ENCODE assay signal across 28 mouse cellular contexts in genomic region chr1:43774126-43774525, GRCm38 (mm10). TPM values are rescaled to one million over a fixed set of nuclear protein-coding genes. Genes with fewer than 3 reads are reported as not detected.
"Had no signal": no experiment of that assay in that cellular context is flagged by ENCODE, and none has a peak within 500 bp of the region (broad histone marks: within the 10 kb centered on the region; RNA-seq: fewer than 3 reads in every experiment).

No protein-coding gene starts in this region.

- H3K4me1 ChIP-seq: heart, embryonic 12.5 days; hindbrain, embryonic 10.5 days; hindbrain, embryonic 12.5 days; intestine, embryonic 15.5 days; limb, embryonic 10.5 days; limb, embryonic 12.5 days; liver, embryonic 13.5 days; liver, embryonic 15.5 days had no signal

- H3K9me3 ChIP-seq: heart, embryonic 12.5 days; hindbrain, embryonic 12.5 days; intestine, embryonic 15.5 days; limb, embryonic 10.5 days; limb, embryonic 12.5 days; liver, embryonic 13.5 days; liver, embryonic 15.5 days had no signal

- ATAC-seq: hindbrain, embryonic 16.5 days; inflammation-experienced regulatory T-cells, adult 6 months; intestine, embryonic 15.5 days; intestine, postnatal 0 days; liver, postnatal 0 days had no signal

- H3K4me2 ChIP-seq: heart, embryonic 12.5 days; hindbrain, embryonic 12.5 days; hindbrain, embryonic 14.5 days; intestine, embryonic 15.5 days; limb, embryonic 12.5 days; liver, embryonic 11.5 days; liver, embryonic 13.5 days; liver, embryonic 15.5 days had no signal

- H3K9ac ChIP-seq: heart, embryonic 12.5 days; hindbrain, embryonic 12.5 days; hindbrain, embryonic 14.5 days; intestine, embryonic 15.5 days; limb, embryonic 12.5 days; liver, embryonic 13.5 days; liver, embryonic 15.5 days; liver, postnatal 0 days had no signal

- H3K27ac ChIP-seq: gastrocnemius, adult 2 months; heart, adult 2 months; hindbrain, embryonic 10.5 days; hindbrain, embryonic 12.5 days; hindbrain, embryonic 14.5 days; intestine, embryonic 15.5 days; layer of hippocampus, adult 2 months; left cerebral cortex, adult 2 months; limb, embryonic 10.5 days; limb, embryonic 12.5 days; liver, embryonic 13.5 days; liver, embryonic 15.5 days had no signal

- H3K4me3 ChIP-seq: gastrocnemius, adult 2 months; heart, adult 2 months; heart, embryonic 12.5 days; hindbrain, embryonic 10.5 days; hindbrain, embryonic 12.5 days; intestine, embryonic 15.5 days; layer of hippocampus, adult 2 months; left cerebral cortex, adult 2 months; limb, embryonic 10.5 days; limb, embryonic 12.5 days; liver, embryonic 13.5 days; liver, embryonic 15.5 days had no signal

- H3K27me3 ChIP-seq: heart, embryonic 12.5 days; hindbrain, embryonic 12.5 days; intestine, embryonic 15.5 days; limb, embryonic 12.5 days; liver, embryonic 13.5 days; liver, embryonic 15.5 days had no signal

- DNase-seq: gastrocnemius, adult 2 months; gastrocnemius, postnatal 10 days; gastrocnemius, postnatal 25 days; heart, adult 2 months; heart, postnatal 10 days; heart, postnatal 4 days; kidney, adult 2 months; kidney, adult 9 months; kidney, postnatal 10 days; kidney, postnatal 25 days; kidney, postnatal 4 days; liver; liver, embryonic 13.5 days; liver, postnatal 0 days had no signal

RNA-seq across cellular contexts. Expression of gene 1500015O10Rik, which starts 43.7 kb away (rescaled TPM):
- polyA plus RNA-seq: limb, embryonic 10.5 days had no signal
